Mouse (Mus musculus) brain, embryonic 14.5 days (tissue): Measurements from ENCODE around the gene Slc38a3. TPM values are rescaled to one million over a fixed set of nuclear protein-coding genes. Genes with fewer than 3 reads are reported as not detected.

Experiments
- DNase-seq: peaks from one replicate; pipeline ENCODE4 v3.0.0-alpha.2; 2011; ENCODE audit warnings: low read depth
- CTCF ChIP-seq: fragments of 200-500 bp; IDR thresholded peaks from 2 replicates; pipeline ENCODE4 v1.5.1; 2012; ENCODE audit warnings: inconsistent platforms, mild to moderate bottlenecking, moderate library complexity, borderline replicate concordance; ENCODE audit not compliant: insufficient read depth, insufficient read length; ENCODE audit errors: extremely low read depth
- POLR2A ChIP-seq: fragments of 200-500 bp; IDR thresholded peaks from 2 replicates; pipeline ENCODE4 v1.6.1; 2012; ENCODE audit warnings: mild to moderate bottlenecking, inconsistent platforms, borderline replicate concordance; ENCODE audit not compliant: poor library complexity, insufficient read depth, insufficient read length, severe bottlenecking; ENCODE audit errors: extremely low read depth
- polyA plus RNA-seq: library from polyadenylated mRNA; depleted of rRNA; stranded (reverse); fragments of >200 nt; gene quantifications from 2 replicates; pipeline ENCODE4 v1.2.3, GENCODE M21; 2012; rRNA removed

Slc38a3 gene
- polyA plus RNA-seq = 79.7 and 82.3 TPM in 2 replicates

GRCm38 (mm10) chr9:107669480-107669945, at the start of gene Slc38a3:
Slc38a3 (minus strand) TSS chr9:107669530.
- DNase-seq = no peak
- TF ChIP-seq CTCF (no peak), POLR2A (no peak)

- TF ChIP-seq POLR2A (no peak), CTCF (no peak)
- no peak for DNase-seq
Measured at GRCm38 (mm10) chr9:107716951-107717350, 47.6 kb upstream of the Slc38a3 start.

- no peak for DNase-seq
- TF ChIP-seq CTCF (no peak), POLR2A (no peak)
Measured at GRCm38 (mm10) chr9:107715632-107716031, 46.3 kb upstream of the Slc38a3 start.

- DNase-seq = peak; percentile 66
- TF ChIP-seq POLR2A (no peak), CTCF (no peak)
Measured at GRCm38 (mm10) chr9:107714221-107714952, 45.1 kb upstream of the Slc38a3 start.

- DNase-seq = peak; percentile 85
- peak; percentile 20; the same call in 1 of the 2 replicates for TF ChIP-seq CTCF
- TF ChIP-seq POLR2A = peak; percentile 58
Measured at GRCm38 (mm10) chr9:107709697-107710483, 40.6 kb upstream of the Slc38a3 start, which contains the start of gene Sema3f. Sema3f (minus strand) TSS chr9:107710475.

- TF ChIP-seq CTCF = no peak
- no peak for TF ChIP-seq POLR2A
- no peak for DNase-seq
Measured at GRCm38 (mm10) chr9:107709096-107709696, 39.9 kb upstream of the Slc38a3 start.

GRCm38 (mm10) chr9:107708439-107709095, 39.2 kb upstream of the Slc38a3 start:
- no peak for TF ChIP-seq CTCF
- TF ChIP-seq POLR2A = no peak
- no peak for DNase-seq

- TF ChIP-seq CTCF (no peak), POLR2A (peak; percentile 7; the same call in 1 of the 2 replicates)
- peak; percentile 77 for DNase-seq
Measured at GRCm38 (mm10) chr9:107707701-107708438, 38.5 kb upstream of the Slc38a3 start.

GRCm38 (mm10) chr9:107706781-107707211, 37.5 kb upstream of the Slc38a3 start:
- DNase-seq = peak; percentile 71
- TF ChIP-seq CTCF (no peak), POLR2A (no peak)

- no peak for TF ChIP-seq POLR2A
- no peak for TF ChIP-seq CTCF
- DNase-seq = peak; percentile 39
Measured at GRCm38 (mm10) chr9:107703337-107704122, 34.2 kb upstream of the Slc38a3 start.
